In the genomic region with DNA sequence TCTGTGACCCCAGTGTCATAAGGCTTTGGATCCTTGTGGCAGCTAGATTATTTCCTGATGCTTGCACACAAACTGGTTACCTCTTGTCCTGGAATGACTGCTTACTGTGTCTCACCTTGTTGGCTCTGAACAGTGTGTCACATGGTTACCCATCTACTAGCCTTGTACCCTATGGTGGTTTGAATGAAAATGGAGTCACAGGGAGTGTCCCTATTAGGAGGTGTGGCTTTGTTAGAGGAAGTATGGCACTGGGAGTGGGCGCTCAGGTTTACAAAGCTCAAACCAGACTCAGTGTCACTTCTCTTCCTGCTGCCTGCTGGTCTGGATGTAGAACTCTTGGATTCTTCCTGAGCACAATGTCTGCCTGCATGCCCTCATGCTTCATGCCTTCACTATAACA, we compare ENCODE assay signal across 18 mouse cellular contexts.
"Had no signal": no experiment of that assay in that cellular context is flagged by ENCODE, and none has a peak within 500 bp of the region (broad histone marks: within the 10 kb centered on the region; RNA-seq: fewer than 3 reads in every experiment).

No protein-coding gene starts in this region.

- ATAC-seq: lung, postnatal 0 days; midbrain, embryonic 16.5 days had no signal

- H3K27ac ChIP-seq: kidney, postnatal 0 days; layer of hippocampus, adult 2 months; limb, embryonic 13.5 days; liver, embryonic 15.5 days; midbrain, embryonic 12.5 days; neural tube, embryonic 13.5 days had no signal

- H3K4me2 ChIP-seq: limb, embryonic 13.5 days; liver, embryonic 11.5 days; liver, embryonic 15.5 days; midbrain, embryonic 12.5 days; neural tube, embryonic 13.5 days had no signal

- H3K4me3 ChIP-seq: layer of hippocampus, adult 2 months; limb, embryonic 13.5 days; liver, embryonic 15.5 days; megakaryocyte, embryonic 14.5 days; midbrain, embryonic 12.5 days; neural tube, embryonic 13.5 days had no signal

- H3K27me3 ChIP-seq: liver, embryonic 15.5 days; megakaryocyte, embryonic 14.5 days; neural tube, embryonic 13.5 days had no signal

- H3K9me3 ChIP-seq: limb, embryonic 13.5 days; liver, embryonic 15.5 days; megakaryocyte, embryonic 14.5 days; midbrain, embryonic 12.5 days; neural tube, embryonic 13.5 days had no signal

- H3K36me3 ChIP-seq: limb, embryonic 13.5 days; liver, embryonic 15.5 days; midbrain, embryonic 12.5 days; neural tube, embryonic 13.5 days had no signal

- H3K4me1 ChIP-seq: liver, embryonic 15.5 days had no signal

- H3K9ac ChIP-seq: limb, embryonic 13.5 days; liver, embryonic 15.5 days; midbrain, embryonic 12.5 days; neural tube, embryonic 13.5 days had no signal

- DNase-seq: kidney, adult 9 months; kidney, postnatal 36 days; left cerebral cortex, postnatal 4 days; lung, adult 2 months; lung, postnatal 36 days; right cerebral cortex, postnatal 25 days; thymus, adult 18-20 months; thymus, postnatal 14 days had no signal
